Mouse (Mus musculus): Measurements from ENCODE around the gene Gm15217. TPM values are rescaled to one million over a fixed set of nuclear protein-coding genes. Genes with fewer than 3 reads are reported as not detected.

Gene Gm15217
- not detected in 2 replicates for polyA plus RNA-seq (2014; fragmentation: Nextera tagmentation; extraction: Ambion mirVana)

DNA sequence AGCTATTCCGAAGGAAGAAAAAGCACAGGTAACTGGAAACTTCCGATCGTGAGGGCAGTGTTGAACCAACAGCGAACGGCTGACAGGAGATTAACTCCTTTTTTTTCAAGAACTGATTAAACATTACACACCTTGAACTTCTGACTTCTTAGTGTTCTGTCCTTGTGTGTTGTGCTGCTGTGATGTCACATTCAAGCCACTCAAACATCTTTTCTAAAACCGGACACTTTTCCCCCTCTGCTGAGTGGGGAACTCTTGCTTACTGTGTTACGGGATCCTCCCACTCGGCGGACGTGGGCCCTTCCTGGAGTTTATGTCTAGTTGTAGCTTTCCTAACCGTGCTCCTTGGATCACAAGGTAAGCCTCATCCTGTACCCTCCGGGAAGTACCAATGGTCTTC lies at the start of gene Gm15217:
TSS of gene Gm15217 (plus strand) at position 130 of the 400 bp plus-strand sequence.
- H3K9me3 ChIP-seq (ENCODE audit: control insufficient read depth, low read length), result no peaks in the 10 kb centered on the region
- peaks cover 4 to 12% of the 10 kb centered on the region in 2 experiments; a peak in 2 of 4 replicates for H3K4me1 ChIP-seq (ENCODE audit: control insufficient read depth in 2 of 2, insufficient read depth in 2 of 2, low read length in 2 of 2)
- H3K27me3 ChIP-seq (ENCODE audit: control insufficient read depth, insufficient read depth, low read length), result no peaks in the 10 kb centered on the region
- ATAC-seq (ENCODE audit: insufficient number of reproducible peaks, insufficient read depth, low FRiP score, low read depth), result no peak
- peaks cover 14% of the 10 kb centered on the region for H3K36me3 ChIP-seq (ENCODE audit: control insufficient read depth, insufficient read depth, low read length)
- H3K27ac ChIP-seq (replicated peaks in 1 of 2; ENCODE audit: control insufficient read depth in 1 of 2, insufficient read depth in 1 of 2, low read depth in 2 of 2, low read length in 2 of 2), result no peak within 1 kb of the TSS
- peak within 1 kb of the TSS; percentile 82 for H3K4me2 ChIP-seq (ENCODE audit: low read length)
- WGBS, result 88% methylated on average over 12 of the region's 12 CpGs
- H3K4me3 ChIP-seq (ENCODE audit: control insufficient read depth in 1 of 2, insufficient read depth in 1 of 2, low read depth in 1 of 2, low read length in 2 of 2), result peak within 1 kb of the TSS; percentile 30 to 38
- peak within 1 kb of the TSS; percentile 59 for H3K9ac ChIP-seq (ENCODE audit: low read length)

DNA sequence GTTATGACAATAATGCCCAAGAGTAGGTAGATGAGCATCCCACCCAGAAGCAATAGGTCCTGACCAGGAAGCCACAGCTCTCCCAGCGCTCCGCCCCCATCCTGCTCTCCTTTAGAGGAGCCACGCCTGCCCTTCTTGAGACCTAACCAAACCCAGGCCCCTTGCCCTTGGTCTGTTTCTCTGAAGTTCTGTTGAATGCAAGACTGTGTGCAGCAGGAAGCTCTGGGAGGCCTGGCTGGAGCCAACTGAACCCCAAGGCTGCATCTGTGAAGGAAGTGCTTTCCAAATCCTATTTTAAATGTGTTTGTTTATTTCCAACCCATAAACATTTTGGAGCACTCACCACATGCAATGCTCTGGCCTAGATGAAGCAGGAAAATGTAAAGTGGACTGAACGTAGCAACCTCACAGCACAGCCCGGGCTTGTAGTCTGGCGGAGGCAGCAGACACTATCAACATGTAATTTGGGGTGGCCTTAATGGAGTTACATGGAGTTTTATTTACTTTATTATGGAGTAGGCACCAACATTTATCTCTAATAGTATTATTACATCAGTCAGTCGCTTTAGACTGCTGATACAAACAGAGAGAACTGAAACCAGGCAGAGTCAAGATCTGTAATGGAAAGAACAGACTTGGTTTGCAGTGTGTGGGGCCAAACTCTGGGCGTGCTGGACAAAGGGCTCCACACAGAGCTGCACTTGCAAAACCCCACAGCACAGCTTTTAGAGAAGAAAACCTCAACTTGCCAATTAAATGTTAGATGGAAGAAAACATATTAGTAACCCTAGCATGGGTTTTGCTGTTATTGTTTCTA lies 45.6 kb upstream of the Gm15217 start:
- 75% methylated on average over 8 of the region's 8 CpGs for WGBS
- no peak for ATAC-seq (ENCODE audit: insufficient number of reproducible peaks, insufficient read depth, low FRiP score, low read depth)
- no peaks in the 10 kb centered on the region for H3K9me3 ChIP-seq (ENCODE audit: control insufficient read depth, low read length)
- no peak overlapping the region for H3K4me3 ChIP-seq (ENCODE audit: control insufficient read depth in 1 of 2, insufficient read depth in 1 of 2, low read depth in 1 of 2, low read length in 2 of 2)
- H3K36me3 ChIP-seq (ENCODE audit: control insufficient read depth, insufficient read depth, low read length), result no peaks in the 10 kb centered on the region
- H3K4me1 ChIP-seq (ENCODE audit: control insufficient read depth in 2 of 2, insufficient read depth in 2 of 2, low read length in 2 of 2), result no peaks in the 10 kb centered on the region
- H3K4me2 ChIP-seq (ENCODE audit: low read length), result no peak overlapping the region
- H3K27me3 ChIP-seq (ENCODE audit: control insufficient read depth, insufficient read depth, low read length), result no peaks in the 10 kb centered on the region
- no peak overlapping the region for H3K27ac ChIP-seq (replicated peaks in 1 of 2; ENCODE audit: control insufficient read depth in 1 of 2, insufficient read depth in 1 of 2, low read depth in 2 of 2, low read length in 2 of 2)
- H3K9ac ChIP-seq (ENCODE audit: low read length), result no peak overlapping the region

DNA sequence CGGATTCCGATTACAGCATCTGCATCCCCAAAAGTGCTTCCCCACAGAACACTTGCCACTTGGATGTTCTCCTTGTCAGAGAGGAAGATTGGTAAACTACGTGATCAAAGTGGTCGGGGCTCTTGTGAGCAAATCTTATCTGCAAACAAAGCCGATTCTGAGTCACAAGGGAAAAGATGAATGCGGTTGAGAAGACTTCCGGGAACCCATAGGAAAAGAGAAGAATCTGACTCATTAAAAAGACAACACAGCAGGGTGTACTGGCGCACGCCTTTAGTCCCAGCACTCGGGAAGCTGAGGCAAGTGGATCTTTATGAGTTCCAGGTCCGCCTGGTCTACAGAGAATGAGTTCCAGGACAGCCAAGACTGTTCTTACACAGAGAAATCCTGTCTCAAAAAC lies 40.4 kb upstream of the Gm15217 start:
- no peak overlapping the region for H3K27ac ChIP-seq (replicated peaks in 1 of 2; ENCODE audit: control insufficient read depth in 1 of 2, insufficient read depth in 1 of 2, low read depth in 2 of 2, low read length in 2 of 2)
- no peak for ATAC-seq (ENCODE audit: insufficient number of reproducible peaks, insufficient read depth, low FRiP score, low read depth)
- WGBS, result 52% methylated on average over 11 of the region's 11 CpGs
- H3K4me3 ChIP-seq (ENCODE audit: control insufficient read depth in 1 of 2, insufficient read depth in 1 of 2, low read depth in 1 of 2, low read length in 2 of 2), result no peak overlapping the region
- H3K9me3 ChIP-seq (ENCODE audit: control insufficient read depth, low read length), result no peaks in the 10 kb centered on the region
- no peak overlapping the region for H3K9ac ChIP-seq (ENCODE audit: low read length)
- no peak overlapping the region for H3K4me2 ChIP-seq (ENCODE audit: low read length)
- H3K4me1 ChIP-seq (ENCODE audit: control insufficient read depth in 2 of 2, insufficient read depth in 2 of 2, low read length in 2 of 2), result no peaks in the 10 kb centered on the region
- H3K27me3 ChIP-seq (ENCODE audit: control insufficient read depth, insufficient read depth, low read length), result no peaks in the 10 kb centered on the region
- H3K36me3 ChIP-seq (ENCODE audit: control insufficient read depth, insufficient read depth, low read length), result no peaks in the 10 kb centered on the region

DNA sequence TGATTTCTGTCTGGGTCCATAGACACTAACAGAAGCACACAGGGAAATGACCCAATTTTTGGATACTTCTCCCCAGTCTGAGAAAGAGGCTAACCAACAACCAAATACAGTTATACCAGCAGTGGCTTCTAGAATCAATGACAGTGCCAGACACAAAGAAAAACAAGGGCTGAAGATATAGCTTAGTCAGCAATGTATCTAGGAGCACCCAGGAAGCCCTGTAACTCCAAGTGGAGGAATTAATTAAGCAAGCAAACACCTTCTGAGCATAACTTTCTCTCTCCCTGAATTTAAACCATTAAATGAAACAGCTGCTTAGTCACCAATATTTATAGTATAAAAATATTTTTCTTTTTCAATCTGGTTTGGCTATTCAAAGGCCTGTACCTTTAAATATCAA lies 34.5 kb upstream of the Gm15217 start:
- Histone ChIP-seq H3K27me3 (ENCODE audit: control insufficient read depth, insufficient read depth, low read length) (no peaks in the 10 kb centered on the region), H3K4me1 (ENCODE audit: control insufficient read depth in 2 of 2, insufficient read depth in 2 of 2, low read length in 2 of 2) (no peaks in the 10 kb centered on the region), H3K36me3 (ENCODE audit: control insufficient read depth, insufficient read depth, low read length) (no peaks in the 10 kb centered on the region), H3K27ac (replicated peaks in 1 of 2; ENCODE audit: control insufficient read depth in 1 of 2, insufficient read depth in 1 of 2, low read depth in 2 of 2, low read length in 2 of 2) (no peak overlapping the region), H3K9me3 (ENCODE audit: control insufficient read depth, low read length) (peaks cover 13% of the 10 kb centered on the region), H3K4me2 (ENCODE audit: low read length) (no peak overlapping the region), H3K9ac (ENCODE audit: low read length) (no peak overlapping the region), H3K4me3 (ENCODE audit: control insufficient read depth in 1 of 2, insufficient read depth in 1 of 2, low read depth in 1 of 2, low read length in 2 of 2) (no peak overlapping the region)
- no peak for ATAC-seq (ENCODE audit: insufficient number of reproducible peaks, insufficient read depth, low FRiP score, low read depth)

DNA sequence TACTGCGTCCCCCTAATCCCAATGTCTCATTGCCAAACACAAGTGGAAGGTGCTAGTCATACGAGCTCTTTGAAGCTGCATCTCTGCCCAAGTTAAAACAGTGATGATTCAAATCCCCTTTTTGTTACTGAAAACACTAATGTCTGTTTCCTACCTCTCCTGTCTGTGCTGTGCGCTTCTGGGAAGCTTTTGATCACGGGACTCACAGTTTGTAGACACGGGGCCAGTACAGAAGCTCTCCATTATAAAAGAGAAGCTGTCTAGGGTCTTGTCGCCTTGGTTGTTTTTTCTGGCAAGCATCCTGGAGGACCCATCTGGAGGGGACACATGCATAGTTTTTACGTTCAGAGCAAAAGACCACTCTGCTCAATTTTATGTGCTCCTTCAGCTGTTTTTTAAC lies 21.9 kb upstream of the Gm15217 start:
- Histone ChIP-seq H3K4me3 (ENCODE audit: control insufficient read depth in 1 of 2, insufficient read depth in 1 of 2, low read depth in 1 of 2, low read length in 2 of 2) (no peak overlapping the region), H3K27ac (replicated peaks in 1 of 2; ENCODE audit: control insufficient read depth in 1 of 2, insufficient read depth in 1 of 2, low read depth in 2 of 2, low read length in 2 of 2) (no peak overlapping the region), H3K9me3 (ENCODE audit: control insufficient read depth, low read length) (no peaks in the 10 kb centered on the region), H3K27me3 (ENCODE audit: control insufficient read depth, insufficient read depth, low read length) (no peaks in the 10 kb centered on the region), H3K4me1 (ENCODE audit: control insufficient read depth in 2 of 2, insufficient read depth in 2 of 2, low read length in 2 of 2) (0 out of 4 replicates have a peak, but pooled peaks cover 0 to 2% of the 10 kb centered on the region in 2 experiments), H3K36me3 (ENCODE audit: control insufficient read depth, insufficient read depth, low read length) (no peaks in the 10 kb centered on the region), H3K4me2 (ENCODE audit: low read length) (no peak overlapping the region), H3K9ac (ENCODE audit: low read length) (no peak overlapping the region)
- ATAC-seq (ENCODE audit: insufficient number of reproducible peaks, insufficient read depth, low FRiP score, low read depth), result no peak
- WGBS, result 72% methylated on average over 7 of the region's 7 CpGs

DNA sequence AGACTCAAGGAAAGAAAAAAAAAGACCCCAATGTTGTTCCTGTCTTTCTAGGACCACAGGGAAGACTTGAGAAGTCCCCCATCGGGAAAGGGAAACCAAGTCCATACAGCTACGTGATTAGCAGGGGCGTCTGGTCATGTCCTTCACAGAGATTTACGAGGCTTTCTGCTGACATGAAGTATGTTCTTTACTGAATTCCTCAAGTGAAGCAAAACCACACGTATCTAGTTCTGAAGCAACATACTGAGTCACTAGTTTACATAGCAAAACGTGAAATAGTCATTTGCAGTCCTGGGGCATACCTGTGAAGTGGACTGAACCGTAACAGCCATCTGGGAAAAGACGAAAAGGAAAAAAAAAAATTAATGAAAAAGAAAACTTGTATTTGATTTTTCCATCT lies 21.5 kb upstream of the Gm15217 start:
- no peaks in the 10 kb centered on the region for H3K27me3 ChIP-seq (ENCODE audit: control insufficient read depth, insufficient read depth, low read length)
- H3K4me1 ChIP-seq (ENCODE audit: control insufficient read depth in 2 of 2, insufficient read depth in 2 of 2, low read length in 2 of 2), result 0 out of 4 replicates have a peak, but pooled peaks cover 0 to 2% of the 10 kb centered on the region in 2 experiments
- no peak overlapping the region for H3K4me2 ChIP-seq (ENCODE audit: low read length)
- no peak overlapping the region for H3K9ac ChIP-seq (ENCODE audit: low read length)
- H3K36me3 ChIP-seq (ENCODE audit: control insufficient read depth, insufficient read depth, low read length), result no peaks in the 10 kb centered on the region
- ATAC-seq (ENCODE audit: insufficient number of reproducible peaks, insufficient read depth, low FRiP score, low read depth), result no peak
- no peaks in the 10 kb centered on the region for H3K9me3 ChIP-seq (ENCODE audit: control insufficient read depth, low read length)
- WGBS, result 77% methylated on average over 8 of the region's 8 CpGs
- H3K27ac ChIP-seq (replicated peaks in 1 of 2; ENCODE audit: control insufficient read depth in 1 of 2, insufficient read depth in 1 of 2, low read depth in 2 of 2, low read length in 2 of 2), result no peak overlapping the region
- H3K4me3 ChIP-seq (ENCODE audit: control insufficient read depth in 1 of 2, insufficient read depth in 1 of 2, low read depth in 1 of 2, low read length in 2 of 2), result no peak overlapping the region

DNA sequence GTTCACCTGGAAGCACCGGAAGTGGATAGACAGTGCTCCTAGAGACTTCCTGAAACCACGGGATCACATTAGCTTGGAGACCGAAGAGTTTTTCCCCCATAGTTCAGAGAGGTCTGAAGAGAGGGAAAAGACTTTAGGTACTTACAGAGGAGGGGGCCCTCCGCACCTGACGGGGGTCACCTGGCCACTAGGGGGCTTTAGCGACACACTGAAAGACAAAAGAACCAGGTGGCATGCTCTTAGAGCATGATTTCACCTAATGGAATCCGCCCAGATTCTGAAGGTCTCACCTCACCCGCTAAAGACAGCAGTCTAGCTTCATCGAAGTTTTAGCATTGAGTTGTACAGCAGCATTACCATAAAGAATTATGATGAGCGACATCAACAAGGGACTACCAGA lies 16.0 kb upstream of the Gm15217 start:
- WGBS, result 33% methylated on average over 10 of the region's 10 CpGs
- Histone ChIP-seq H3K9me3 (ENCODE audit: control insufficient read depth, low read length) (no peaks in the 10 kb centered on the region), H3K4me2 (ENCODE audit: low read length) (no peak overlapping the region), H3K27me3 (ENCODE audit: control insufficient read depth, insufficient read depth, low read length) (no peaks in the 10 kb centered on the region), H3K27ac (replicated peaks in 1 of 2; ENCODE audit: control insufficient read depth in 1 of 2, insufficient read depth in 1 of 2, low read depth in 2 of 2, low read length in 2 of 2) (no peak overlapping the region), H3K36me3 (ENCODE audit: control insufficient read depth, insufficient read depth, low read length) (no peaks in the 10 kb centered on the region), H3K9ac (ENCODE audit: low read length) (no peak overlapping the region), H3K4me1 (ENCODE audit: control insufficient read depth in 2 of 2, insufficient read depth in 2 of 2, low read length in 2 of 2) (no peaks in the 10 kb centered on the region), H3K4me3 (ENCODE audit: control insufficient read depth in 1 of 2, insufficient read depth in 1 of 2, low read depth in 1 of 2, low read length in 2 of 2) (no peak overlapping the region)
- ATAC-seq (ENCODE audit: insufficient number of reproducible peaks, insufficient read depth, low FRiP score, low read depth), result no peak

DNA sequence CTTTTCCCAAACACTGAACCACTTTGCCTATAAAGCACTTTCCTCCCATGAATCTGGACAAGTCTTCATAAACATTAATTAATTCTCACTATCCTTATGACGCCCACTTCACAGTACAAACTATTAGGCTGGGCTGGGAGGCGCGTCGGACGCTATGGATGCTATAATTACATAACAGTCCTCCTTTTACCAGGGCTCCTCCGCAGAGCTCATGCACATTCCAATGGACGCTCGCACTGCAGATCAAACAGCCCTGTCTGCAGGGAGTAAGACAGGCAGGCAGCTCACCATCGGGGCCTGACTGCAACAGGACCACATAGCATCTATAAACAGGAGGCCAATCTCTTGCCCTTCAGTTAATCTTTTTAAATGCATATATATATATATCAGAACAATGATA lies 6.8 kb upstream of the Gm15217 start:
- no peak for ATAC-seq (ENCODE audit: insufficient number of reproducible peaks, insufficient read depth, low FRiP score, low read depth)
- H3K27ac ChIP-seq (replicated peaks in 1 of 2; ENCODE audit: control insufficient read depth in 1 of 2, insufficient read depth in 1 of 2, low read depth in 2 of 2, low read length in 2 of 2), result no peak overlapping the region
- no peak overlapping the region for H3K9ac ChIP-seq (ENCODE audit: low read length)
- H3K9me3 ChIP-seq (ENCODE audit: control insufficient read depth, low read length), result no peaks in the 10 kb centered on the region
- H3K36me3 ChIP-seq (ENCODE audit: control insufficient read depth, insufficient read depth, low read length), result no peaks in the 10 kb centered on the region
- no peak overlapping the region for H3K4me2 ChIP-seq (ENCODE audit: low read length)
- WGBS, result 31% methylated on average over 9 of the region's 9 CpGs
- no peaks in the 10 kb centered on the region for H3K27me3 ChIP-seq (ENCODE audit: control insufficient read depth, insufficient read depth, low read length)
- H3K4me1 ChIP-seq (ENCODE audit: control insufficient read depth in 2 of 2, insufficient read depth in 2 of 2, low read length in 2 of 2), result no peaks in the 10 kb centered on the region
- H3K4me3 ChIP-seq (ENCODE audit: control insufficient read depth in 1 of 2, insufficient read depth in 1 of 2, low read depth in 1 of 2, low read length in 2 of 2), result no peak overlapping the region
